Mouse (Mus musculus) liver, embryonic 14.5 days (tissue): ENCODE measurements around the gene Il31ra. TPM values are rescaled to one million over a fixed set of nuclear protein-coding genes. Genes with fewer than 3 reads are reported as not detected.

Experiments
- ATAC-seq: fragments of 200-750 bp; cut with Nextera tagmentation; 2 replicates; pipeline ENCODE4 v1.8.0; 2017; ENCODE audit warnings: moderate number of reproducible peaks, mild to moderate bottlenecking, moderate library complexity; ENCODE audit not compliant: insufficient read depth
- DNase-seq, 3 experiments: peaks; one replicate each; pipeline ENCODE4 v3.0.0-alpha.2; 2012 to 2013; ENCODE audit warnings: low read depth in 3 of 3, low spot score in 3 of 3
- H3K27ac ChIP-seq: fragments of 300-500 bp; sonication (generic); 2 replicates; pipeline ENCODE4 v1.5.1; 2014; ENCODE audit warnings: moderate library complexity, mild to moderate bottlenecking, control low read depth, inconsistent platforms
- H3K27me3 ChIP-seq: fragments of 300-500 bp; sonication (generic); 2 replicates; pipeline ENCODE4 v1.6.1; 2014; ENCODE audit warnings: mild to moderate bottlenecking, low read length, moderate library complexity; ENCODE audit not compliant: control insufficient read depth, insufficient read depth
- H3K36me3 ChIP-seq: fragments of 300-500 bp; sonication (generic); replicated peaks from 2 replicates; pipeline ENCODE4 v1.6.1; 2014; ENCODE audit warnings: low read depth; ENCODE audit not compliant: control insufficient read depth, insufficient read depth
- H3K4me1 ChIP-seq, 2 experiments: fragments of 200-500 bp in 1 of 2; fragments of 300-500 bp in 1 of 2; sonication (generic) in 1 of 2; replicated peaks; 2 replicates each; pipeline ENCODE4 v1.6.1; 2012 to 2014; ENCODE audit warnings: antibody characterized with exemption in 1 of 2, inconsistent platforms in 1 of 2, low read length in 1 of 2; ENCODE audit not compliant: control insufficient read depth in 2 of 2, insufficient read depth in 2 of 2
- H3K4me2 ChIP-seq: fragments of 300-500 bp; sonication (generic); 2 replicates; pipeline ENCODE4 v1.6.1; 2014; ENCODE audit warnings: low read depth, mild to moderate bottlenecking, control low read depth, moderate library complexity
- H3K4me3 ChIP-seq, 2 experiments: fragments of 200-500 bp in 1 of 2; fragments of 300-500 bp in 1 of 2; sonication (generic) in 1 of 2; 2 replicates each; pipeline ENCODE4 v1.5.1; 2012 to 2014; ENCODE audit warnings: low read depth in 2 of 2, low read length in 2 of 2, mild to moderate bottlenecking in 2 of 2, control low read depth in 1 of 2, inconsistent platforms in 1 of 2, moderate library complexity in 1 of 2; ENCODE audit not compliant: insufficient read depth in 1 of 2
- H3K9ac ChIP-seq: fragments of 300-500 bp; sonication (generic); replicated peaks from 2 replicates; pipeline ENCODE4 v1.6.1; 2014; ENCODE audit warnings: mild to moderate bottlenecking, control low read depth, moderate library complexity
- H3K9me3 ChIP-seq: fragments of 300-500 bp; sonication (generic); 2 replicates; pipeline ENCODE4 v1.6.1; 2016; ENCODE audit warnings: low read length, mixed read lengths; ENCODE audit not compliant: control insufficient read depth
- CTCF ChIP-seq: IDR thresholded peaks from 2 replicates; pipeline ENCODE4 v1.5.1; 2016; ENCODE audit warnings: antibody characterized with exemption, low read depth, control low read depth
- EP300 ChIP-seq: IDR thresholded peaks from 2 replicates; pipeline ENCODE4 v1.6.1; 2016; ENCODE audit warnings: antibody characterized with exemption, low read depth
- WGBS: fragments of 180-500 bp; shearing (Covaris S2); extraction: QIAGEN DNeasy Blood & Tissue Kit; methylation state at CpG from one replicate; pipeline ENCODE4 v1.1.7; 2014; ENCODE audit not compliant: insufficient replicate concordance; 5-methylcytosine and 5-hydroxymethylcytosine counted together
- polyA plus RNA-seq, 2 experiments: library from polyadenylated mRNA; depleted of rRNA in 1 of 2; stranded (reverse) in 1 of 2; unstranded in 1 of 2; fragments of >200 nt; fragmentation: Nextera tagmentation in 1 of 2; extraction: Ambion mirVana in 1 of 2; gene quantifications; 2 replicates each; pipeline versions ENCODE4 v1.2.1 to v1.2.3; 2012 to 2014

Il31ra gene
- polyA plus RNA-seq, 2 experiments, result 0.04 TPM; not detected in 1

DNA sequence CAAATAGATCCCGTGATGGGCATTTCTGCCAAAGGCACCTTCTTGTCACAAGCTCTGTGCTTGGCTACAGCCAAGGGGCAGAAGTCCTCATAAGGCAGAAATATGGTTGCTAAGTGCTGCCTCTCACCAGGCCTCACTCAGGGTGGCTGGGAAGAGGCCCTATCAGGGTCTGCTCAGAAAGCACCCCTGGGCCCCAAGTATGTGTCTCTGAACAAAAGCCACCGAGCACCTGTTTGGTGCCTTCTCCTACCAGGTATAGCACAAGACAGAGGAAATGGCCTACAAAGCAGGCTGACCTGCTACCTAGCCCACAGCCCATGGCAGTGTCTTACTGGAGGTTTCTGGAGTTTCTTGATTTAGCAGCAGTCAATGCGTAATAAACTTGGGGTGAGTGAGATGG lies 71.3 kb downstream of the Il31ra start:
- H3K27me3 ChIP-seq, result no peaks in the 10 kb centered on the region
- H3K4me1 ChIP-seq, result no peaks in the 10 kb centered on the region
- H3K4me3 ChIP-seq, result no peak overlapping the region
- DNase-seq (no peak), ATAC-seq (no peak)
- H3K9ac ChIP-seq, result no peak overlapping the region
- no peaks in the 10 kb centered on the region for H3K36me3 ChIP-seq
- WGBS, result 67% methylated on average over 3 of the region's 3 CpGs
- TF ChIP-seq EP300, result no peak
- TF ChIP-seq CTCF, result no peak
- H3K27ac ChIP-seq, result no peak overlapping the region
- no peak overlapping the region for H3K4me2 ChIP-seq
- no peaks in the 10 kb centered on the region for H3K9me3 ChIP-seq

DNA sequence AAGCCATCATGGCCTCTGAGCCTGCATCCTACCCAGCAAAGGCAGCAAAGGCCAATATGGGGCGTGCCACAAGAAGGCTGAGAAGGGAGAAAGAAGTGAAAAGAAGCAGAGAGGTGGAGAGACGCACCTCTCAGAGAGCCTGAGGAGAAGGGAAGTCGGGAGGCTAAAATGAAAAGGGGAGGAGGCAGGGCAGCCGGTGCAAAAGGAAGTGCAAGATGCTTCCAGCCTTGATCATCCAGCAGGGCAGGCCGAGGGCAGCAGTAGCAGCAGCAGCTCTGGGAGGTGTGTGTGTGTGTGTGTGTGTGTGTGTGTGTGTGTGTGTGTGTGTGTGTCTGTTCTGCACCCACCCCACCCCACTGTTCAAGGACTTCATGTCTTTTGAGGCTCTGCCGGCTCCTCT lies 71.9 kb downstream of the Il31ra start:
- H3K27me3 ChIP-seq, result no peaks in the 10 kb centered on the region
- no peak overlapping the region for H3K4me2 ChIP-seq
- TF ChIP-seq CTCF (no peak), EP300 (no peak)
- H3K4me3 ChIP-seq, result no peak overlapping the region
- WGBS, result 32% methylated on average over 6 of the region's 6 CpGs
- H3K27ac ChIP-seq, result no peak overlapping the region
- H3K9me3 ChIP-seq, result no peaks in the 10 kb centered on the region
- ATAC-seq (no peak), DNase-seq (no peak)
- no peak overlapping the region for H3K9ac ChIP-seq
- no peaks in the 10 kb centered on the region for H3K4me1 ChIP-seq
- no peaks in the 10 kb centered on the region for H3K36me3 ChIP-seq

GRCm38 (mm10) chr13:112514546-112514945 lies 79.6 kb downstream of the Il31ra start:
- H3K4me2 ChIP-seq, result no peak overlapping the region
- no peaks in the 10 kb centered on the region for H3K4me1 ChIP-seq
- TF ChIP-seq CTCF (no peak), EP300 (no peak)
- no peak overlapping the region for H3K9ac ChIP-seq
- no peak overlapping the region for H3K4me3 ChIP-seq
- H3K27ac ChIP-seq, result no peak overlapping the region
- no peaks in the 10 kb centered on the region for H3K36me3 ChIP-seq
- no peaks in the 10 kb centered on the region for H3K27me3 ChIP-seq
- 22% methylated on average over 1 of the region's 1 CpGs for WGBS
- ATAC-seq, result no peak
- DNase-seq, result no peak
- no peaks in the 10 kb centered on the region for H3K9me3 ChIP-seq

DNA sequence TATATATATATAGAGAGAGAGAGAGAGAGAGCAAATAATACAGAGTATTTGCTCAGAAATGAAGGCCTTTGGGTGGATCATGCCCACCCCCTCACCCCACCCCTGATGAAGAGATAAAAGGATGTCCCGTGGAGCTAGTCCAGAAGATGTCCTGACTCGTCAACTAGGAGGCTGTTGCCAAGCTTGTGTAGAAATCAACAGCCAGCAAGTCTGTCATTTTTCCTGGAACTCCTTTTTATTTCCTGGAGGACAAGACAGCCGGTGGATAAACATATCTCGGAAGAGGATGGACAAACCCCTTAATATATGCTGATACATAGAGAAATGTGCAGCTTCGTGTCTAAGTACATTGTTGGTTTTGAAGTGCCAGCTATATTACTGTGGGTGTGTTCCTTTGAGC lies 81.3 kb downstream of the Il31ra start:
- H3K36me3 ChIP-seq, result no peaks in the 10 kb centered on the region
- no peak for TF ChIP-seq CTCF
- no peak for TF ChIP-seq EP300
- no peak overlapping the region for H3K9ac ChIP-seq
- no peaks in the 10 kb centered on the region for H3K9me3 ChIP-seq
- no peak for DNase-seq
- 56% methylated on average over 5 of the region's 5 CpGs for WGBS
- H3K4me3 ChIP-seq, result no peak overlapping the region
- no peaks in the 10 kb centered on the region for H3K27me3 ChIP-seq
- no peak for ATAC-seq
- no peaks in the 10 kb centered on the region for H3K4me1 ChIP-seq
- H3K4me2 ChIP-seq, result no peak overlapping the region
- no peak overlapping the region for H3K27ac ChIP-seq

GRCm38 (mm10) chr13:112511810-112512209 lies 82.3 kb downstream of the Il31ra start:
- WGBS, result 61% methylated on average over 7 of the region's 7 CpGs
- ATAC-seq, result no peak
- H3K9ac ChIP-seq, result no peak overlapping the region

GRCm38 (mm10) chr13:112511261-112511660 lies 82.9 kb downstream of the Il31ra start:
- WGBS, result 73% methylated on average over 11 of the region's 11 CpGs
- H3K9ac ChIP-seq, result no peak overlapping the region
- no peak for ATAC-seq
- TF ChIP-seq CTCF (no peak), EP300 (no peak)
- H3K27ac ChIP-seq, result no peak overlapping the region
- H3K27me3 ChIP-seq, result no peaks in the 10 kb centered on the region
- no peak overlapping the region for H3K4me2 ChIP-seq
- H3K4me3 ChIP-seq, result no peak overlapping the region
- no peaks in the 10 kb centered on the region for H3K4me1 ChIP-seq
- H3K9me3 ChIP-seq, result no peaks in the 10 kb centered on the region
- DNase-seq, result no peak
- no peaks in the 10 kb centered on the region for H3K36me3 ChIP-seq

More at GRCm38 (mm10) chr13:112511810-112512209, 82.3 kb downstream of the Il31ra start:
- no peak for DNase-seq
- TF ChIP-seq EP300, result no peak
- TF ChIP-seq CTCF, result no peak
- H3K4me1 ChIP-seq, result no peaks in the 10 kb centered on the region
- H3K27ac ChIP-seq, result no peak overlapping the region
- H3K27me3 ChIP-seq, result no peaks in the 10 kb centered on the region
- no peak overlapping the region for H3K4me3 ChIP-seq
- H3K9me3 ChIP-seq, result no peaks in the 10 kb centered on the region
- H3K36me3 ChIP-seq, result no peaks in the 10 kb centered on the region
- H3K4me2 ChIP-seq, result no peak overlapping the region
